Mouse (Mus musculus): ENCODE measurements around the gene Matn3. TPM values are rescaled to one million over a fixed set of nuclear protein-coding genes. Genes with fewer than 3 reads are reported as not detected.

Gene Matn3
- not detected for total RNA-seq (2021)
- long read RNA-seq, partial matches to known transcripts: 0 of 1 reads
- long read RNA-seq, other reads (novel, unspliced or antisense): 0 of 1 reads

- no peak for DNase-seq (ENCODE audit: low spot score in 2 of 2)
Observed at GRCm38 (mm10) chr12:8947714-8948464, at the start of gene Matn3. Gene Matn3, plus strand, starts transcription at chr12:8947929.

- DNase-seq (ENCODE audit: low spot score in 2 of 2): no peak
Observed at GRCm38 (mm10) chr12:8898879-8899785, 48.6 kb upstream of the Matn3 start.

GRCm38 (mm10) chr12:8900107-8900698, 47.5 kb upstream of the Matn3 start:
- DNase-seq (ENCODE audit: low spot score in 2 of 2): no peak

- DNase-seq (ENCODE audit: low spot score in 2 of 2): no peak
Observed at GRCm38 (mm10) chr12:8900919-8901663, 46.6 kb upstream of the Matn3 start.

GRCm38 (mm10) chr12:8901934-8902333, 45.8 kb upstream of the Matn3 start:
- DNase-seq (ENCODE audit: low spot score in 2 of 2): no peak

GRCm38 (mm10) chr12:8902479-8902878, 45.2 kb upstream of the Matn3 start:
- DNase-seq (ENCODE audit: low spot score in 2 of 2): no peak

- no peak for DNase-seq (ENCODE audit: low spot score in 2 of 2)
Observed at GRCm38 (mm10) chr12:8912860-8913685, 34.7 kb upstream of the Matn3 start.

GRCm38 (mm10) chr12:8913701-8914340, 33.9 kb upstream of the Matn3 start:
- DNase-seq (ENCODE audit: low spot score in 2 of 2): no peak

GRCm38 (mm10) chr12:8916378-8916777, 31.4 kb upstream of the Matn3 start:
- no peak for DNase-seq (ENCODE audit: low spot score in 2 of 2)

GRCm38 (mm10) chr12:8919231-8919630, 28.5 kb upstream of the Matn3 start:
- DNase-seq (ENCODE audit: low spot score in 2 of 2): no peak

- no peak for DNase-seq (ENCODE audit: low spot score in 2 of 2)
Observed at GRCm38 (mm10) chr12:8920996-8921393, 26.7 kb upstream of the Matn3 start.

- DNase-seq (ENCODE audit: low spot score in 2 of 2): peak; percentile 97 to 98
Observed at GRCm38 (mm10) chr12:8921394-8922368, 26.0 kb upstream of the Matn3 start, which contains the start of gene Laptm4a. Gene Laptm4a, plus strand, starts transcription at chr12:8921664.

GRCm38 (mm10) chr12:8922369-8923124, 25.2 kb upstream of the Matn3 start:
- DNase-seq (ENCODE audit: low spot score in 2 of 2): peak; percentile 21 to 64

GRCm38 (mm10) chr12:8923125-8923410, 24.7 kb upstream of the Matn3 start:
- peak in 1 of 2 experiments; percentile 54 for DNase-seq (ENCODE audit: low spot score in 2 of 2)

- no peak for DNase-seq (ENCODE audit: low spot score in 2 of 2)
Observed at GRCm38 (mm10) chr12:8923603-8924002, 24.1 kb upstream of the Matn3 start.

GRCm38 (mm10) chr12:8927652-8928051, 20.1 kb upstream of the Matn3 start:
- DNase-seq (ENCODE audit: low spot score in 2 of 2): no peak

GRCm38 (mm10) chr12:8928766-8929165, 19.0 kb upstream of the Matn3 start:
- no peak for DNase-seq (ENCODE audit: low spot score in 2 of 2)

GRCm38 (mm10) chr12:8931083-8931482, 16.6 kb upstream of the Matn3 start:
- no peak for DNase-seq (ENCODE audit: low spot score in 2 of 2)
